Mouse (Mus musculus) adipocyte (in vitro differentiated cells): ENCODE data around the gene Gkn2.

Experiments used
- DNase-seq: peaks from one replicate; pipeline ENCODE4 v3.0.0-alpha.2; 2016; ENCODE audit warnings: low spot score

Gkn2 gene

DNA sequence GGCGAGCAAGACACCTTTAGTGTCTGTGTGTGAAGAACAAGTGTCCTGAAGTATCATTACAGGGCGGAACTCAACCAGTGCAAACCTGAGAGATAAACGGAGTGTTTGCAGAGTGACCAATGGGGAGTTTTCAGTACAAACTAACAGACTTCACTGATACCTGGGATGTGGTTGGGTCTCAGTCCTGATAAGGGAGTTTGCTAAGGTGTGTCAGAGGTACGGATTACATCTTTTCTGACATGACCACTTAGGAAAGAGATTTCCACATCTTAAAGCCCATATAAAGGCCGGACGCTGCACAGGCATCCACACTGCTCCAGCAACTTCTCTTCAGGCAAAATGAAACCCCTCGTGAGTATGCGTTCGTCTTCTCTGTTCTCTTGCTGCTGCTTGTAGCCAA, at the start of gene Gkn2:
TSS of gene Gkn2 (plus strand) at position 301 of the 400 bp plus-strand sequence.
- DNase-seq: no peak

DNA sequence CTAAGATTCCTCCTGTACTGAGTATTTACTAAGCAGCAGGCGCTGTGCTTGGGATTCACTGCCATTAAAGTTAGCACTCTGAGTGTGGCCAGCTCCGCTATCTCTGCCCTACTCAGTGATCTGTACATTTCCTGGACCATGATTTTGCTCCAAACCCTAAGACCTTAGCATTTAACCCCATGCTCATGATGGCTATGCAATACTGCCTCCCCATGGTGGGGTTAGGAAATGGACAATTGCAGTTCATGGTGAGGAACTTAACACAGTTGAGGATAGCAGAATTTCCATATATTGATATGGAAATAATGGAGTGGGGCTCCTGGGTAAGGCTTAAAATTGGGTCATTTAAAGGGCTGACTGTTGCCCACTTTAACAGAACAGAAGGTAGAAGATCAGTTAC, 49.8 kb upstream of the Gkn2 start:
- DNase-seq: peak; percentile 83

DNA sequence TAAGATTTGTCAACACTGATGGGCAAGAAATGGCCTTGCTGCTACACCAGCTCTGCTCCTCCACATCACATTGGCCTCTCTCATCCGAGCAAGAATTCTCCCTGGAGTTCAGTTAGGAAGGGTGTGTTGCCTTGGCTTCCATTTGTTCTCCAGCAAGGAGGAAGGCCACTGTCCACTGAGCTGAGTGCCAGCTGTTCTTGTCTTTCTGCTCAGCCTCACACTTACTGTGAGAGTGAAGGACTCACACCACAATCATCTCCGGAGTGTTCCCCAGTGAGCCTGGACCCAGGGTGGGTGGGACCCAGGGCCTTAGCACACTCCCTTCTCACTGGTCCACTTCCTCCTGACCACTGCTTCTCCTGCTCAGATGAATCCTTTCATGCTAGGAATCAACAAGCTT, 46.2 kb upstream of the Gkn2 start:
- no peak for DNase-seq

DNA sequence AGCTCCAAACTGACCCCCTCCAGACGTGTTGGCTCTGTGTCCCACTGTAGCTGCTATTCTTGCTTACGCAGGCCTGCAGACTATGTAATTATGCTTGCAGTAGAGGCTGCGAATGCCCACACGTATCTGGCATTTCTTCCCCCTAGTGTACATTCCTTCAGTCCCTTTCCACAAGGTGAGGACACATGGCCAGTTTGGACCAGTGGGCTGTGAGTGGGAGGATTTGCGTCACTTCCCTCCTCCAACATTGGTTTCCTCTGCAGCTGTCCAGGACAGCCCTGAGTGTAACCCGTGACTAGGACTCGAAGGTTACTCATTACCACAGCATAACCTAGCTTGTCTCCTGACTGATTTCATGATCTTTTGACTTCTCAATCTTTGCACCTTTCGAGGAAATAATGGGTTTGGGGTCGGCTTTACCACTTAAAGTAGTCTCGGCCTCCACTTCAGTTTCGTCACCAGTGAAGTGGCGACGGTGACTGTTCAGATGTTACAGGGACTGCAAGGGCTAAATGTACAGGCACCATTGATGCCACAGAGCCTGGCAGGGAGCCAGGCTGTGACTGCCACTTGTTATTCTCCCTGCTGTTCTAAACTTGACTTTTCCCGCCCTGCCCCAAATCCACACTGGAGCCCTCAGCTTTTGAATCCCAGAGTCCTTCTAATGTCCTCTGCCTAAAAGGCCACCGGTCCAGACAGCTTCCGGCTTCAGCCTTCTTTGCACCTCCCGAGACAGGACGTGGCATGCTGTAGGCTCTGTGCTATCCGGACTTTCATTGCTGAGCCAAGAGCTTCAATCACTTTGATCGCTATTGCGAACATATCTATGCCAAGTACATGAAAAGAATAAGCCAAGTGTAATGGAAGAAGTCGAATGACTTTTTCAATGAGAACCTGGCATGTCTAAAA, 44.6 kb upstream of the Gkn2 start:
- no peak for DNase-seq

DNA sequence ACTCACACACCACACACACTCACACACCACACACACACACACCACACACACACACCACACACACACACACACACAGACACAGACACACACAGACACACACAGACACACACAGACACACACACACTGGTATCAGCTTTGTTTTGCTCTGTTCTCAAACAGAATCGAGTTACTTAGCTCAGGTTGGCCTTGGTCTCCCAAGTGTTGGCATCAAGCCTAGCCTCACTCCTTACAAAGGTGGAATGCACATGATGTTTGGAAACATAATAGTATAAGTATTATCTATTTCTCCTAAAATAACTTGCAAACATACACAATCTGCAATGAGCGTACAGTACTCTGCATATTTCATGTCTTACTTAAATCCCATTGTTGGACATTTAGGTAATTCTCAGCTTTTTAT, 40.8 kb upstream of the Gkn2 start:
- DNase-seq: no peak

DNA sequence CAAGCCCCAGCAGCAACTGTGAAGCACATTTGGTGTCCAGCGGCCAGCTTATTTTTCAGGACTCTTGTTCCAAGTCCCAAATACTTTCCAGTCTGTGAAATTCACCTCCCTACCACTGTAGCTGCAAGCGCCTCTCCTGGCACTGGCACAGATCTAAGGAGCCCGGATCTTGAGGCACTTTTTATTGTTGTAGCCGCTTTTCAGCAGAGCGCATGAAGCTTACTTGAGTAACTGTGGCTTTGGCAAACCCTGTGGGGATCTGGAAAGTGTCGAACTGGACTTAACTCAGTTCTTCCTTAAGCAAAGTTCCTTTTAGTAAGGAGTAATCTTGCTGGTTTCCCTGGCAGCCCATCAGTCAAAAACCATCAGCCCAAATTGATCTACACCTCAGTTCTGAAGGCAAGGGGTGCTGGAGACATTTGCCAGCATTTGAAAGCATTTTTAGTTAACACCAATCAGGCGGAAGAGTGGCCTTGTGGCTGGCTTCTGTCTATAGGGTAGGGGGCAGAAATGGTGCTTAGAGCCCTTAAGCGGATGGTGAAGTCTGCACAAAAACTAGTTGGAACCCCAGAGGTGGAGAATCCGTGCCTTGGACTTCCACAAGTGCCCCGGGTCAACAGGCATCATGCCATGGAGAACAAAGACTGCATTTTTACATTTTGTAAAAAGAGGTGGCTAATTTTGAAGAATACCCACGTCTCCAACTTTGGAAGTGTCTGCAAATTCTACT, 38.6 kb upstream of the Gkn2 start:
- peak; percentile 75 for DNase-seq

DNA sequence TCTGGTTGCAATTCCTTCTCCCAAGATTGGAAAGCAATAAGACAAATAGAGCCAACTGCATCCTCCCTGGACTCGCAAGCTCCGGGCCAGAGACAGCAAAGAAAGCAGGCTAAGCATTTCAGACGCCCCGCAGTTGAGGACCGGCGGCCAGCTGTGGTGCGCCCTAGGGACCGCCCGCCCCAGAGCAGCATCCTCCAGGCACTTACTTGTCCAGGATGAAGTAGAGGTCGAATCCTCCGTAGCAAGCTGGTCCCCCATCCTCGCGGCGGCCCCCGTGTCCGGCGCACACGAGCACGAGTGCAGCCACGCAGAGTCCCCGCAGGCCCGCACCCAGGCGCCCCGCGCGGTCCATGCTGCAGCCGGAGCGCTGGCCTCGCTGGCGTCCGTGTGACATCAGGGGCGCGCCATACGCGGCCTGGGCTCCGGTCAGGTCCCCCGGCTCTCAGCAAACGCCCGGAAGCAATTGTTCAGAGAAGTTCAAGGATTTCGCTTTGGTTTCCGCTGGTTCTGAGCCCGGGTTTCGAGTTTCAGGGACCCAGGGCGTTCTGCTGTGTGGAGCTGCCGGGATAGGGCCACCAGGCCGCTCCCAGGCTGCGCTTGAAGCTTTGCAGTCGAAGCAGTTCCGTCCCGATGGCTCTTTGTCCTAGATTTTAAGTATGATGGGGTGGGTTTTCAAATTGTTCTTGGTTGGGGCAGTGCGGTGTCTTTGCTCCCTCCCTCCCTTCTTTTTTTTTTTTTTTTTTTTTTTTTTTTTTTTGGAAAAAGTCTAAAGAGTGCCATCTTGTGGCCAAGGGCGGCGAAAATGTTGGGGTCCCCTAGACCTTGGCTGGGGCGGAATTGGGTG, 37.8 kb upstream of the Gkn2 start, which contains the start of gene Antxr1:
TSS of gene Antxr1 (minus strand) at position 731 of the 844 bp plus-strand sequence.
- DNase-seq: peak; percentile 76

DNA sequence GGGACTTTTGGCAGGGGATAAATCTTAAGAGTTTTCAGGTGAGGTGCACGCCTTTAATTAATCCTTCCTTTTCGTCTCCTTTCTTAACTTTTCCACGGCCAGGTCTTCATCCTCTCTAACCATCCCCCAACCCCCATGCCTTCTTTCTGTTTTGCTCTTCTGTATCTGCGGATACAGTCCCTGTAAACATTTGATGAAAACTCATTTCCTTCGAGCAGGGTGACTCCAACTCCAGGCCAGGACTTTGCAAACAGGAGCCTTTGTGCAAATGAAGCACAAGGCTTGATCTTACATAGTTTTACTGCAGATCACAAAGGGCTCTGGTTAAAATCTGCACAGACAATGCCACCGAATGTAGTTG, 37.2 kb upstream of the Gkn2 start:
- DNase-seq: no peak

DNA sequence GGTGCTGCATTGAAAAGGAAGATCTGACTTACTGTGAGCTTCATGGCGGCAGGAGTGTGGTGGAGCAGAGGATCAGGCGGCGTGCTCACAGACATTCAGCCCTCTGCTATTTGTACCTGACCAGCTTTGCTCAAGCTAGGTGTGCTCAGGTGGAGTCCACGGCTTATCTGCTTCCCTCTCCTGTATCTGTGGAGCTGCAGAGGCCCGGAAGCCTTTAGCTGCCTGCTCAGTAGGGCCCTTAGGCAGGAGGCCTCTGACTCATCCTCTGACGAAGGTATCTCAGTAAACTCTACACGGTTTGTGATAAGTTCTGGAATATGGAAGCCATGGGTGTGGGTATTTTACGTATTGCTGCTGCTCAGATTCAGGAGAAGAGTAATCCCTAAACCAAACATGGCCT, 22.3 kb upstream of the Gkn2 start, which contains the start of gene Gkn1:
TSS of gene Gkn1 (minus strand) at position 114 of the 400 bp plus-strand sequence.
- DNase-seq: no peak

DNA sequence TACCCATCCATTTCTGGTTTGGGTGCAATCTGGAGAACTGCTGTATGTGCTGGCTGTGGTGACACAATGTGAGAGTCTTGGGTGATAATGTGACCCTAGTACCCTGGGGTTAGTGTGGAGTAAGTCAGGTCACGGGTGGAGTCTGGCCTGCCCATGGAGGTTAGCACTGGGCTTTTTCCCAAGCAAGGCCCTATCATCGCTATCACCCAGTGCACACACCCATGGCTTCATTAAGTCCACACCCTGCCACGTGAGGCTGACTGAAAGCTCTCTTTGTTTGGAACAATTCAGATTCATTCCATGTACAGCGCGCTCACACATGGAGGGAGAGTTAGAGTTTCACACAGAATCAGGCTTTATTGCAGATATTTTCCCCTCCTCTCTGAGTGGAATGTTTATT, 18.7 kb upstream of the Gkn2 start:
- no peak for DNase-seq

DNA sequence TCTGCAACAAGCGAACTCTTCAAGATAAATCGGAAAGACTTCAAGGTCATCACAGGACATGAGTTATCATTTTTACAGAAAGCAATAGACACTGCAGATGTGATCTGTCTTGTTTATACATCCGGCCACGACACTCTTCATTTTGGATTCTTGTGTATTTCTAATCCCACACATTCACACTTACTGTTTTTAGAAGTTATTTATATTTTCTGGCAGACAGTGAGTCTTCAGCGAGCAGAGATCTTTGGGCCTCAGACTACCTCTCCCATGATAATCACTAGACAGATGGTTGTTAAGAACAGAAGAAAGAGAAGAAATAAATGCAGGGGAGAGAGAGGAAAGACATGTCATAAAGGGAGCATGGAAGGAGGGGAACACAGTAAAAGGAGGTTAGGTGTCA, 3.9 kb upstream of the Gkn2 start:
- DNase-seq: no peak

DNA sequence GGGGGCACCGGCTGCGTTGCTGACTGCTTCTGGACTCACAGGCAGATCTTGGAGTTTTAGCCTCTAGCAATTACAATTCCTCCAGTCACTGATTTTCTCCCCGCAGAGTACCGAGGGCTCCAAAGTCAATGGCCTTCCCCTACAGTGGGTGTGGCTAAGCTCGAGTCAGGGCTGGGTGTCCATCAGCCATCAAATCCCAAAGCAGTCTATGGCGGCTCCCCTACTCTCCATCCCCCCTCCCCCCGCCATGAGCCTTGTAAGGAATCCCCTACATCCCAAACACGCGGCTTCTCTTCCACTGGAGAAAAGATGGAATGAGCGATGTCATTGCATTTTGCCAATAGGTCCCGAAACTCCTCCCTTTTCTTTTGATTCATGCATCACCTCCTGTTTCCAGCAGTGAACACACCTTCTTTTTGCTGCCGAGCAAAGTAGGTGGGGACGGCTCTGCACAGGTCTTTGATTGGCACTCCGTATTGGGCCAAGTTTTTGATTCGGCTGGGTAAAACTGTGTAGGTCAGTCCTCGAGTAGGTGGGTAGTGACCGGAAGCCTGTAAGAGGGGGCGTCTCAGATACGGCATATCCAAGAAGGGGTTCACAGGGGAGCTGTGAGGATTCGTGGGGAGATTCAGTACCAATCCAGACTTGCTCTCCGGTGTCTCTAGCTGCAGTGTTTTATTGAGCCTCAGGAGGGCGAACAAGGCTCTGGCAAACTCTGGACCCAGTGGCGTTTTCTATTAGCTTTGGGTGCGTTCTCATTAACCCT, 11.0 kb downstream of the Gkn2 start:
- DNase-seq: peak; percentile 56

DNA sequence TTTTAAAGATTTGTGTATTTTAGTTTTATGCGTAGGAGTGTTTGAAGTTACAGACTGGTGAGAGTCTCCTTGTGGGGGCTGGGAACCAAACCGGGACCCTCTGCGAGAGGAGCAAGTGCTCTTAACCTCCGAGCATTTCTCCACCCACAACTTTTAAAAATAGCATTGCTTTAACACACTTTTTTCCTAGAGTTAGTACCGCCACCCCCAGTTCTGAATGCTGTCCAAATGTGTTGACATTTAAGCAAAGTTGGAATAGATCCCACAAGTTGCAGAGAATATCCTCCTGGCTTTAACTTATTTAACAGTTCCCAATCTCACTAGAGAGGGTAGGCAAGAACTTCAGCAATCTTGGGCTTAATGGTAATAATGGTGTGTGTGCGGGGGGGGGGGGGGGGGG, 11.6 kb downstream of the Gkn2 start:
- DNase-seq: peak; percentile 89

DNA sequence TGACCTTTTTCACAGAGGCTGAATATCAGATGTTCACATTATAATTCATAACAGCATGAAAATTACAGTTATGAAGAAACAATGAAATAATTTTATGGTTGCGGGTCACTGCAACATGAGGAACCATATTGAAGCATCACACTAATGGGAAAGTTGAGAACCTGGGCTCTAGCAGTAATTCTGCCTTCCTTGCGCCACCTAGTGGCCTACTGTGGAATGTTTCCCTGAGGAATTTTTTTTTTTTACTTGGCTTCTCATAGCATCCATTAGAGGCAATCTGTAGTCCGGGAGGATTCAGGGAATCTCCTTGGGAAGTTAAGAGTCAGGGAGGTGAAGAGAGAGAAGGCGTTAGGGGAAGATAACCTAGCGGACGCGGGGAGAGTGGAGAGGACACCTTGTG, 13.0 kb downstream of the Gkn2 start:
- DNase-seq: peak; percentile 92

DNA sequence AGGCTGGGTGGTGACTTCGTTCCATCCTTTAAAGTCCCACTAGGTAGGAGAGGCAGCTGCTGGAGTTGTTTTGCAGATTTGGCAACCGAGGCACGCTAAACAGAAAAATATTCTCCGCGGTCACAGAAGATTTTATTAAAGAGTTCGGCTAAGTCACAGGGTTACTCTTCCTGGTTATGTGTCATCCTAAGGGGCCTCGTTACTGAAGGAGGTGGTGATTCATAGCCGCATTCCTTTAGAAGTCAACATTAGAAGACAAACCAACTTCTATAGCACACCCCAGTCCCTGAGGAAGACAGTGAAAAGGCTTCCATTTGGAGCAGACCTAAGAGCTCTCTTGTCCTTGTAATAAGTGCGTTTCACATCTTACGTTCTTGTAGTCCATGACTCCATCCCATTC, 13.5 kb downstream of the Gkn2 start:
- no peak for DNase-seq

DNA sequence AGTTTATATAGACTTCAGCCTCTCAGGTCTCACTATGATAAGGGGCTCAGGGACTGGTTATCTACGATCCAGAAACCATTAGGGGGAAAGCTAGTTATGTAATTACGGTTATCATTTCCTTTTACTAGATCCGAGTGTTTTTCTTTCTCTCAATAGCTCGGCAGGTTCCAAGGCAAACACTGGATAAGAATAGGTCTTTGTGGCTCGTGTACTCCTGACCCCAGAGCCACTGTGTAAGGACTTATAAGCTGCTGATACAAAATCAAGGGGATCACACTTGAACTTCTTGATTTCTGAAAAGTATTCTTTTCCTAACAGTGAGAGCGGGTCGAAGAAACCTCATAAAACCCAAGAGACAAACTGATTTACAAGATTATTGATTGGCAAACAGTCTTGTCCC, 15.7 kb downstream of the Gkn2 start, which contains the start of gene Gkn3:
TSS of gene Gkn3 (minus strand) at position 59 of the 400 bp plus-strand sequence.
- DNase-seq: no peak

DNA sequence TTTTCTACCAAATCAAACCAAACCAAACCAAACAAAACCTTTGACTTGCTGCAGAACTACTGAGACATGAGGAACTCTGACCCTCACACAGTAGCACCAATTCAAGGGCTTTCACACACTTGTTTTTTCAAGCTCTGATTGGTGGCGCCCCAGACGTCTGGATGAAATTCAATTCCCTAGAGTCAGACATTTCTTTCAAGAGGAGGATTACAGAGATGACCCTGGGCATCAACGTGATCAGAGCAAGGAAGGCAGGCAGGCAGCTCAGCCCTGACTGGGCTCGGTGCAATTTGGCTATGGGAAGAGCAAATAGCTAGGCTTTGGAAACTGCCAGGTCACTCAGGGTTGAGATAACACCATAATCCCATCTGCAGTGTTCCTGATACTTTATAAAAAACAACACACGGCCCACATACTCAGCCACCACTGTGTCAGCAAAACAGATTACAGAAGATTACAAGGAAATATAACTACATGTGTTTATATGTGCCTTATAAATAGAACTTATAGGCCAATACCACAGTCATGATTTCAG, 16.4 kb downstream of the Gkn2 start:
- DNase-seq: no peak

DNA sequence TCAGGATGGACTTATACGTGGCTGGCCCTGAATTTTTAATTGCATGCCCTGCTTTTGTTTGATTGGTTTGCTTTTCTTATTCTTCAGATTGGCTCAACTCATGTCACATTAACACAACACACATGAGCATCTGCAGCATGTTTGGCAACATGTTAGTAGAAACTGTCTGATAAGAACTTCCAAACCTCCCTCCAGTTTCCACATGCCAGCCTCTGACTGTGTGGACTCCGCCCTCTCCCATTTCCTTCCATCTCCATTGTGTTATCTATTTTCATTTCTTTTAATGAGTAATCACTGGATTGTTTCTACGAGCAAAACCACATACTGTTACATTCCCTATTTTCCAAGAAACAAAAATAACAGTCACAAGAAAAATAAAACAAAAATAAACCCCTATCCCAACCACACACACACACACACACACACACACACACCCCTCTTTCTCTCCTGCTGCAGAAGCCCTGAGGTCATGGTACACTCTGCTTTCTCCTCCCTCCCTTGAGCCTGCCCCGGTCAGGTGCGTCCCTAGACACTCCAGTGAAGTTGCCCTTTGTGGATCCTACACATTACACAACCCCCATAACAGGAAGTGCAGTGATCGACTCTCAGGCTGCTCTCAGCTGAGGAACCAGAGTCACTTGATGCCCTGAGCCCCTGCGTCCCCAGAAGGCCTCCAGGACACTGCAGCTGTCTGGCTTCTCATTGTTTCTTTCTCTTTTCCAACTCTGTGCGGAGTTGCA, 20.5 kb downstream of the Gkn2 start:
- no peak for DNase-seq

DNA sequence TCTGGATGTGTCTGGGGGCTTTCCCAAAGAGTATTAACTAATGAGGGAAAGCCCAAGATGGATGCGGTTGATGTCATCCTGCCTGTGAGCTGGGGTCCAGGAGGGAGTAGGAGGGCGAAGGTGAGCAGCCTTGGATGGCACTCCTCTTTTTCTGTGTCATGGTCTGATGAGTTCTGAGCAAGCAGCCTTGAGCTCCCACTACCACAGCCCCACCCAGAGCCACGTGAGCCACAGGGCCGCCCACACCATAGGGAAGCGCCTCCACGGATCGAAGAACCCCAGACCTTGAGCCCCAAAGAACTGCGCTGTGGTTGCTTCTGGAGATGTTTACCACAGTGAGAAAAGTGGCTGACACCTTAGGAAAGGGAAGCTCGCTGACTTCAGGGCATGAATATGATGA, 21.6 kb downstream of the Gkn2 start:
- no peak for DNase-seq

DNA sequence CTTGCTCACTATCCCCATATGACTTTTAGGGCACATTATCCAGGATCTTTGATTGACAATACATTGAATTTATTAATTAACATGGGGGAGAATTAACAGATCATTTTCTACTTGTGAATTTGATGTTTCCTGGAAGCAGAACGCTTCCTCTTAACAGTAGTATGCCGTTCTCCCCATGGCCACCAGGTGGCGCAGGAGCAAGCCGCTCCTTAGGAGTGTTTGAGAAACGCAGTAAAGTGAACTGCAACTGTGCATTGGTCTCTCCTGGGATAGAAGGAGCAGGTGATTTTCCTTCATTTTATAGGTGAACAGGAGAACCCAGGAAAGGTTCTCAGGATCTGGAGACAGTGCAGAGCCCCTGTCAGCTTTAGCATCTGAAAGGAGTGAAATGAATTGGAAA, 26.0 kb downstream of the Gkn2 start:
- peak; percentile 82 for DNase-seq
